Mouse (Mus musculus): ENCODE data around the gene Rora. TPM values are rescaled to one million over a fixed set of nuclear protein-coding genes. Genes with fewer than 3 reads are reported as not detected.

The Rora gene
- polyA plus RNA-seq, 1 experiment, result 0.86 TPM

GRCm38 (mm10) chr9:69297766-69298375 lies 644.3 kb downstream of the Rora start:
- H3K79me2 ChIP-seq (ENCODE audit: control insufficient read depth, insufficient read depth), result no peaks in the 10 kb centered on the region
- H3K36me3 ChIP-seq (ENCODE audit: control insufficient read depth, insufficient read depth), result no peaks in the 10 kb centered on the region
- H3K27me3 ChIP-seq (ENCODE audit: control insufficient read depth, insufficient read depth, insufficient read length), result peaks cover 1% of the 10 kb centered on the region
- H3K4me2 ChIP-seq (ENCODE audit: low read depth), result no peak overlapping the region
- H3K4me3 ChIP-seq, result no peak overlapping the region
- H3ac ChIP-seq (ENCODE audit: control insufficient read depth, insufficient read length), result no peak overlapping the region
- TF ChIP-seq REST (IDR thresholded peaks at IDR 0.05; ENCODE audit: insufficient read depth, insufficient read length) (no peak), E2F4 (IDR thresholded peaks at IDR 0.05; ENCODE audit: insufficient read depth) (no peak), POLR2A (IDR thresholded peaks at IDR 0.05; ENCODE audit: insufficient read length, low read depth) (no peak), MYOG (IDR thresholded peaks at IDR 0.05; ENCODE audit: control insufficient read depth in 1 of 3, insufficient read depth in 1 of 3, insufficient read length in 2 of 3, low read depth in 2 of 3) (no peak), MYOD1 (IDR thresholded peaks at IDR 0.05; ENCODE audit: control insufficient read depth in 1 of 3, insufficient read length in 2 of 3, low read depth in 2 of 3) (no peak), TCF3 (IDR thresholded peaks at IDR 0.05; ENCODE audit: insufficient read length, low read depth) (no peak), POLR2AphosphoS2 (IDR thresholded peaks at IDR 0.05; ENCODE audit: insufficient read length, low read depth) (no peak), CEBPB (IDR thresholded peaks at IDR 0.05; ENCODE audit: insufficient read depth, poor library complexity, severe bottlenecking) (no peak), MAX (IDR thresholded peaks at IDR 0.05; ENCODE audit: low read depth) (no peak), USF1 (IDR thresholded peaks at IDR 0.05; ENCODE audit: low read depth) (no peak), TCF12 (IDR thresholded peaks at IDR 0.05; ENCODE audit: insufficient read depth, poor library complexity, severe bottlenecking) (no peak), SRF (IDR thresholded peaks at IDR 0.05; ENCODE audit: control insufficient read depth, insufficient read length, low read depth) (no peak)

- Histone ChIP-seq H3K79me2 (ENCODE audit: control insufficient read depth, insufficient read depth) (no peaks in the 10 kb centered on the region), H3ac (ENCODE audit: control insufficient read depth, insufficient read length) (no peak overlapping the region), H3K4me2 (ENCODE audit: low read depth) (no peak overlapping the region), H3K36me3 (ENCODE audit: control insufficient read depth, insufficient read depth) (no peaks in the 10 kb centered on the region), H3K27me3 (ENCODE audit: control insufficient read depth, insufficient read depth, insufficient read length) (no peaks in the 10 kb centered on the region), H3K4me3 (no peak overlapping the region)
- TF ChIP-seq CEBPB (IDR thresholded peaks at IDR 0.05; ENCODE audit: insufficient read depth, poor library complexity, severe bottlenecking), result no peak
- TF ChIP-seq REST (IDR thresholded peaks at IDR 0.05; ENCODE audit: insufficient read depth, insufficient read length), result no peak
- no peak for TF ChIP-seq MYOG (IDR thresholded peaks at IDR 0.05; ENCODE audit: control insufficient read depth in 1 of 3, insufficient read depth in 1 of 3, insufficient read length in 2 of 3, low read depth in 2 of 3)
- TF ChIP-seq TCF12 (IDR thresholded peaks at IDR 0.05; ENCODE audit: insufficient read depth, poor library complexity, severe bottlenecking), result no peak
- TF ChIP-seq MYOD1 (IDR thresholded peaks at IDR 0.05; ENCODE audit: control insufficient read depth in 1 of 3, insufficient read length in 2 of 3, low read depth in 2 of 3), result no peak
Observed at GRCm38 (mm10) chr9:69298566-69299335, 645.2 kb downstream of the Rora start.

- H3K4me3 ChIP-seq, result no peak overlapping the region
- no peaks in the 10 kb centered on the region for H3K27me3 ChIP-seq (ENCODE audit: control insufficient read depth, insufficient read depth, insufficient read length)
- TF ChIP-seq E2F4 (IDR thresholded peaks at IDR 0.05; ENCODE audit: insufficient read depth) (no peak), TCF12 (IDR thresholded peaks at IDR 0.05; ENCODE audit: insufficient read depth, poor library complexity, severe bottlenecking) (no peak), POLR2A (IDR thresholded peaks at IDR 0.05; ENCODE audit: insufficient read length, low read depth) (no peak), TCF3 (IDR thresholded peaks at IDR 0.05; ENCODE audit: insufficient read length, low read depth) (no peak), MYOG (IDR thresholded peaks at IDR 0.05; ENCODE audit: control insufficient read depth in 1 of 3, insufficient read depth in 1 of 3, insufficient read length in 2 of 3, low read depth in 2 of 3) (no peak), SRF (IDR thresholded peaks at IDR 0.05; ENCODE audit: control insufficient read depth, insufficient read length, low read depth) (no peak)
- no peak overlapping the region for H3ac ChIP-seq (ENCODE audit: control insufficient read depth, insufficient read length)
- no peaks in the 10 kb centered on the region for H3K79me2 ChIP-seq (ENCODE audit: control insufficient read depth, insufficient read depth)
- no peak overlapping the region for H3K4me2 ChIP-seq (ENCODE audit: low read depth)
- H3K36me3 ChIP-seq (ENCODE audit: control insufficient read depth, insufficient read depth), result no peaks in the 10 kb centered on the region
Observed at GRCm38 (mm10) chr9:69299484-69299883, 645.9 kb downstream of the Rora start.

GRCm38 (mm10) chr9:69300296-69300695 lies 646.7 kb downstream of the Rora start:
- no peak for TF ChIP-seq REST (IDR thresholded peaks at IDR 0.05; ENCODE audit: insufficient read depth, insufficient read length)
- TF ChIP-seq TCF3 (IDR thresholded peaks at IDR 0.05; ENCODE audit: insufficient read length, low read depth), result no peak
- TF ChIP-seq POLR2A (IDR thresholded peaks at IDR 0.05; ENCODE audit: insufficient read length, low read depth), result no peak
- no peak for TF ChIP-seq TCF12 (IDR thresholded peaks at IDR 0.05; ENCODE audit: insufficient read depth, poor library complexity, severe bottlenecking)
- TF ChIP-seq USF1 (IDR thresholded peaks at IDR 0.05; ENCODE audit: low read depth), result no peak
- TF ChIP-seq MYOD1 (IDR thresholded peaks at IDR 0.05; ENCODE audit: control insufficient read depth in 1 of 3, insufficient read length in 2 of 3, low read depth in 2 of 3), result no peak
- no peak for TF ChIP-seq MYOG (IDR thresholded peaks at IDR 0.05; ENCODE audit: control insufficient read depth in 1 of 3, insufficient read depth in 1 of 3, insufficient read length in 2 of 3, low read depth in 2 of 3)
- TF ChIP-seq E2F4 (IDR thresholded peaks at IDR 0.05; ENCODE audit: insufficient read depth), result no peak
- no peak for TF ChIP-seq SRF (IDR thresholded peaks at IDR 0.05; ENCODE audit: control insufficient read depth, insufficient read length, low read depth)
- TF ChIP-seq CEBPB (IDR thresholded peaks at IDR 0.05; ENCODE audit: insufficient read depth, poor library complexity, severe bottlenecking), result no peak
- no peak for TF ChIP-seq MAX (IDR thresholded peaks at IDR 0.05; ENCODE audit: low read depth)
- TF ChIP-seq POLR2AphosphoS2 (IDR thresholded peaks at IDR 0.05; ENCODE audit: insufficient read length, low read depth), result no peak
- no peak overlapping the region for H3K4me3 ChIP-seq

More at GRCm38 (mm10) chr9:69300296-69300695, 646.7 kb downstream of the Rora start:
- no peaks in the 10 kb centered on the region for H3K27me3 ChIP-seq (ENCODE audit: control insufficient read depth, insufficient read depth, insufficient read length)
- no peaks in the 10 kb centered on the region for H3K36me3 ChIP-seq (ENCODE audit: control insufficient read depth, insufficient read depth)
- no peak overlapping the region for H3K4me2 ChIP-seq (ENCODE audit: low read depth)
- no peak overlapping the region for H3ac ChIP-seq (ENCODE audit: control insufficient read depth, insufficient read length)
- no peaks in the 10 kb centered on the region for H3K79me2 ChIP-seq (ENCODE audit: control insufficient read depth, insufficient read depth)
